Mouse (Mus musculus): Measurements from ENCODE around the gene Tmeff2.

DNA sequence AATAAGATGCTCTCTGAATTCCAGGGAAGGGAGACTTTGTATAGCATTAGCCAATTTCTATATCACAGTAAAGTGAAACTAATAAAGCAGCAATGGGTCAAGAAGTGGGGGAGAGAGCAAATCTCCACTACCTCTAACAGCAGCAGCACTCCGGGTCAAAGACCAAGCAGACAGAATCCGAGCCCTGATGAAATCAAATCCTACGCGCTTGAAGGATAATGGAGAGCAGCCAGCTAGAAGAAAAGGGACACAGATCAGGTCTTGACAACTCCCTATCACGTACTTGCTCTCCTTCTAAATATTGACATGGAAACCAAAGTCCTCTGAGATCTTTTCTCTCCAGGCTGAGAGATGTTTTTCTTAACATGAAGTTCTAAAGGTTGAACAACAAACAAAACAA, 252.4 kb downstream of the Tmeff2 start:
- no peak for TF ChIP-seq CTCF (IDR thresholded peaks at IDR 0.05)
- no peak for TF ChIP-seq EP300 (IDR thresholded peaks at IDR 0.05; ENCODE audit: insufficient read depth, low read depth, low read length)
- TF ChIP-seq POLR2A (IDR thresholded peaks at IDR 0.05; ENCODE audit: insufficient read depth, low read depth, low read length), result no peak

Data from heart, adult 2 months (tissue).